Mouse (Mus musculus) WW6 (cell line): ENCODE data around the gene Stat6.
A peak's percentile ranks its signal among the peaks of the same experiment; 100 is the strongest.

Experiments
- DNase-seq: peaks from one replicate; pipeline ENCODE4 v3.0.0-alpha.2; 2013; ENCODE audit warnings: low read depth, low spot score

Gene Stat6

DNA sequence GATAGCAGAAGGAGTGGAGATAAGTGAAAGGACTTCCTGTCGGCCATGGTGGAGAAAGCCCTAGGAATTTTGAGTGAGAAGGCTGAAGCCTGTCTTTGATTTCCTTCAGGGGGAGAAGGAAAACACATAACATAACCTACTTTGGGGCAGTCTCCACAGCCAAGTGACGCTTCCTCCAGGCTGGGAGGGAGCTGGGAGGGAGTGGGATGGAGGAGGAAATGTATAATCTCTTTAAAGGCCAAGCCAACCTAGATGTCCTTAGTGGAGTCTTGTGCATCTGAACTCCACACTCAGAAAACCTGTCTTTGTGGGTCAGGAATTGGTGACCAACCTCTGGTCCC lies 27.8 kb upstream of the Stat6 start:
- DNase-seq: no peak

DNA sequence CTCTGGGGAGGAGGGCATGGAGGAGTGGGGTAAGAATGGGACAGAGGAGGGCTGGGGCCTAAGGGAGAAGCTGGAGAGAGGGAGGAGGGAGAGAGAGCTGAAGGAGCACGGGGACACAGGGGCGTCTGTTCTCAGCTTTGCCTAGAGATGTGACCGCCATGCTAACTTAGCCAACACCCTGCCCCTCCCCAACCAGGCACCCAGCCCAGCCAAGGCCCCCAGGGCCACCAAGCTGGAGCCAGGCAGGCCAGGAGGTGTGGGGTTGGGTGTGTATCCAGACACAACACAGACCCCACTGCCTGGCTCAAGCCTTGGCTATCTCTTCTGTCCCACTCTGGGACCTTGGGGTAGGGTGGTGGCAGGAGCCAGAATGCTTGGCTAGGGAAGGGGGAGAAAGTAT lies 27.2 kb upstream of the Stat6 start:
- no peak for DNase-seq

DNA sequence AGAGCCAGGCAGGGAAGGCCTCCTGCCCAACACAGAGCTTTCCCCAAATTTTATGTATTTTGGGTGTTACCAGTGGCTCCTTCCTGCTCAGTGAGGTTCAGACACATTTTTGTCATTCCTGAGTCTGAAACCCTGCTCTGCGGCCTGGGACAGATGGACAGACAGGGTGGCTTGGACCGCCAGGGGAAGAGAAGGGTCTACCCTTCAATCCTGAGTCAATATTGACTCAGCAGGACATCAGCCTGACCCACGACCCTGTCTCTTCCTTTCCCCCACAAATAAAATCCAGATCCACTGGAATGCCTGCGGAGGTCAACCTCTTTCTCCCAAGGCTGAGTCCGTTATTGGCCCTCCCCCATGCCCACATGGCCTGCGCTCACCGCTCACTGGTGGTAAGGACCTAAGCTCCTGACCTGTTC lies 26.5 kb upstream of the Stat6 start:
- no peak for DNase-seq

DNA sequence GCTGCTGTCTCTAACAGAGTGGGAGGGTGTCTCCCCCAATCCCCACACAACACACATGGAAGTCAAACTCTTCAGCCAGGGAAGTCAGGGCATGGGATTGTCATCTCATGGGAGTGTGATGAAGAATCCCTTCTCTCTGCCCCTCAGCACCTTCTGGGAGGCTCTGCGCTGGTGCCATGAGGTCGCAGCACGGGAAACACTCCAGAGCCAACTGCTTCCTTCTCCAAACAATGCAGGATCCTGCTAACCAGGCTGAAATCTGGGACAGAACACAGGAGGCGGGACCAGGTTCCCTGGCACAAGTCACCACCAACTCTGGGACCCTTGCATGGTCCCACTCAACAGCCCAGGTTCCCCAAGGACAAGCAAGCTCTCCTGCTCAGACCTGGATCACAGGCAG lies 25.5 kb upstream of the Stat6 start:
- no peak for DNase-seq

DNA sequence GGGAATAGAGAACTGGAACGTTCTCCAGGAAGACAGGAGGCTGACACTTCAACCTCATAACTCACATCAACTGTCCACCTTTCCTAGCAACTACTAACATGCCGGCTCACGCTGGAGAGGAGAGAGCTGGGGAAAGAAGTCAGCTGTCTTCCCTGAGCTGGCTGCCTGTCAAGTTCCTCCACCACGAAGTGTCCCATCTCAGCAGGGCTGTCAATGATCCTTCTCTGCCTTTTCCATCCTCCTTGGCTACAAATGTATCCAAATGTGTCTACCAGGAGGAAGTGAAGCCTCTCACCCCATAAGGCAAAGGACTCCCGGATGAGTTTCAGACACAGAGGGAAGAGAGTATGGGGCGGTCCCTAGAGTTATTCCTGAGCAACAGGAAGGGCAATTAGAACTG lies 24.6 kb upstream of the Stat6 start:
- DNase-seq: no peak

DNA sequence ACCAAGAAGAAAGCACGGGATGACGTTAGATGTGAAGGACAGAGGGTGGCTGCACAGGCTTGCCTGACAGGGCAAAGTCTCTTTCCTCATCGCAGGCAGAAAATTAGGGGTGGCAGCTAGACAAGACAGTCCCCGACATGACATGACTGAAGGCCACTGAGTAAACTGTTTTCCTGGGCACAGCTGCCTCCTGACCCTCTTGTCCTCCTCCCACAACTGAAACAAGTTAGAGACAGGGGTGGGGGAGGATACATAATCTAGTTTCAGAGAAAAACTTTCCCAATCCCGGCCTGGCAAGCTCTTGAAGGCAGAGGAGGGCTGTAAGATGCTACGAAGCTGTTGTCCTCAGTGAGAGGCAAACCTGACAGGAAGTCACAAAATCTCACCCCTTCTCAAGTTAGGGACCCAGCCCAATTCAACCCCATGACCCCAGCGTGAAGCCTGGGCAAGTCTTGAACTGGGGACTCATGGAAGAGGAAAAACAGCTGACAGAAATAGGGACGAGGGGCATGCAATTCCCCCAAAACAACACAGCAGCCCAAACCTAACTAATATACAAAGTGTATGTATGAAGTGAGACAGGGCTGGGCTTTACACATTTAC lies 23.6 kb upstream of the Stat6 start:
- no peak for DNase-seq

DNA sequence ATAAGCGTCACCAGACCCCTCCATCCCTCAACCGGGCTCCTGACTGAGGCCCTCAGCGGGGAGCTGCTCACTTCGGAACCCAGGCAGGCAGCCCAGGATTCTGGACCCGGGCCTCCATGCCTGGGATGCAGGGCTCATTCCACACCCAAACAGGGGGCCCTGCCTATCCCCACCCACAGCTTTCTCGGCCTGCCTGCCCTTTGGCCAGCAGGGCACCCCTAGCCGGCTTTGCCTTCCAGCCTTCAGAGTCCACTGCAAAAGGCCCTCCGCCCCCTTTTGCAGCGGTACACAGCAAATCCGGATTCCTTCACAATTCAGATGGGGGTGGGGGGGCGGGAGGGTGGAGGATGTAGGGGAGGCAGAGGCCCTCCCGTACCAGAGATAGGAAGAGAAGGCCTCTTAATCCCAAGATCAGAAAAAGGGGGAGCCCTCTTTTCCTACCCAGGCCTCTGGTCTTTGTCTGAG lies 22.8 kb upstream of the Stat6 start:
- no peak for DNase-seq

DNA sequence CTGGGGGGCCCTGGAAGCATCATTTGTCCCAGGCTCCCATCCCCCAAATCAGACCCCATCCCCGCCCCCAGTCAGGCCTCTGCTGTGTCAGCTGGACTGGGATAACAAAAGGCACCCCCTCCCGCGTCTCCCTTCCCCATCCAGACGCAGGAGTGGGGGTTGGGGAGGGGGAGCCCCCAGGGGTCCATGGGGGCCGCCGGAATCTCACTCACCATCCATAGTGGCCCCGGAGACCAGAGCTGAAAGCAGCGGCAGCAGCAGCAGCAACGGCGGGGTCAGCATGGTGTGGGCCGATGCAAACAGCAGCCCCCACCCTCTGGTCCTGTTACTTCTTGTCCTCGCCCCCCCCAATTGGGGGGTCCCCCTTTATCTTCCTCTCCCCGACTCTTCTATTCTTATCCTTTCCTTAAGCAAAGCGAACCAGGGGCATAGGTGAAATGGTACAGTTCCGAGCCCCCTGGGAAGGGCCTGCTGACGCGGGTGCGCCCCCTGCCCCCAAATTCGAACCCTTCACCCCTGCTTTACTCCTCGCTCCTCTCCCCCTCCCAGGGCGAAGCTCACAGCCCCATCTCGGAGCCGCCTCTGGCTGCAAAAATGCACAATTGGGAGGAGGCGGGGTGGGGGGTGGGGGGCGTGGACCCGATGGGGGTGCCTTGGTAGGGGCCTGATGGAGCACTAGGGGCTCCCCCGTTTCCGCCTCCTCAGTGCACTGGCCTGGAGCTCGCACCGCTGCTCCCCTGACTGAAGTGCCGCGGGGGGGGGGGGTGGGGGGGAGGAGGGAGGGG lies 22.2 kb upstream of the Stat6 start, which contains the start of gene Lrp1:
TSS of gene Lrp1 (minus strand) at position 743 of the 785 bp plus-strand sequence.
- DNase-seq: no peak

DNA sequence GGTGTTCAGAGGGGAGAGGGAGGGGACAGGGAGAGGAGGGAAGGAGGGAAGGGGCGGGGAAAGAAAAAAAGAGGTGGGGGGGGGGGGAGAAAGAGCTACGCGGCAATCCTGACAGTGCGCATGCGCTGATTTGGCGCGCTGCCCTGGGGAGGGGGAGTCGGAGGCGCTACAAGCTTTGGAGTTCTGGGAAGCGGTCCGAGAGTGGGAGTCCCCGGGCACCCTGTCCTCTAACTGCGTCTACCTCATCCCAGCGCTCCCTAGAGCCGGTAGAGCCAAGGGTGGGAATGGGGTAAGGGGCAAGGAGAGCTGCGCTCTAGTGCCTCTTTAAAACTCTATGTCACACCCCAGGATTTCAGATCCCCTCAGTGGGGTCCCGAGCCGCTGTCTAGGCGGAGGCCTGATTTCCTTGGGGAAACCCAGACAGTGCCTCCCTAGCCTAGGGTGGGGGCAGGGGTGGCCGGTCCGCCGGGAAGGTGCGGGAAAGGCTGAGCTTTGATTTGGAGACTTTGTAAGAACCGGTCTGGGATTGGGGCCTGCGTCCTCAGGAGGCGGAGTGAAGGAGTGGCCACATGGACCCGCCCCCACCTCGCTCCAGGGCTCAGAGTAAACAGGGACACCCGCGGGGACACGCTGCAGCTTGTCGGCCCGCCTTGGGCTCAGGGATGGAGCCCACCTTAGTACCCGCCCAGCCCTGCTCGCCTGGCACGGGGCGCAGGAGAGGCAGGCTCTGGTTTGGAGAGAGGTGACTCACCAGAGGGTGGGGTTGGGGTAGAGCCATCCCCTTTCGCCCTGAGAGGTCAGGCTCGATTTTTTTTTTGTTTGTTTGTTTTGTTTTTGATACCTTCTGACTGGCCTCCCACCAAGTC lies 21.4 kb upstream of the Stat6 start:
- DNase-seq: peak; percentile 81

DNA sequence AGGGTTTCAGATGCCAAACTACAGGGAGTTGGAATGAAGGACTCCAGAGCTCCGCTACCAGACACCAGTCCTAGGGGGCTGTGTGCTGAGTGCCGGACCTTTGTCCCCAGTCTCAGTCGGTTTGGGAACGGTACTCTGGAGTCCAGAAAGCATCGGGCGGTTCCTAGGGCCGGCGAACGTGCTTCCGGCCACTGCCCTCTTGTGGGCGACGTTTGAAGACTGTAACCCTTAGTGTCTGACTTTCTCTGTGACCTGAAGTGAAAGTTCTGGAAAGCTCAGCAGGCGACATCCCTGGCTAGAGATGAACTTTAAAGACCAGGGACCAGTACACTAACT lies 20.8 kb upstream of the Stat6 start:
- DNase-seq: no peak

DNA sequence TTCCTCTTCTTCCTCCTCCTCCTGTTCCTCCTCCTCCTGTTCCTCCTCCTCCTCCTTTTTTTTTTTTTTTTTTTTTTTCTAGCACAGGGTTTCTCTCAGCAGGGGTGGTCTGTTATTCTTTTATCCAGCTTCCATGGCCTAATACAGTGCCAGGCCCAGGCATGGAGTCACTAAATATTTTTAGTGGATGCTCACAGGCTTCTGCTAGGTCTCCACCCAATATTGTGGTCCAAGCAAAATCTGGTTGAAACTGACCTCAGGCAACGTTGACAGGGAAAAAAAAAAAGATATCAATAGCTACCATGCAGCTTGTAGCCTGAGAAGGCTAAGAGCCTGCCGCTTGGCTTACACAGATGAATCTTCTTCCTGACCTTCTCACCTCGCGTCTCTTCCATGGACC lies 20.1 kb upstream of the Stat6 start:
- no peak for DNase-seq

DNA sequence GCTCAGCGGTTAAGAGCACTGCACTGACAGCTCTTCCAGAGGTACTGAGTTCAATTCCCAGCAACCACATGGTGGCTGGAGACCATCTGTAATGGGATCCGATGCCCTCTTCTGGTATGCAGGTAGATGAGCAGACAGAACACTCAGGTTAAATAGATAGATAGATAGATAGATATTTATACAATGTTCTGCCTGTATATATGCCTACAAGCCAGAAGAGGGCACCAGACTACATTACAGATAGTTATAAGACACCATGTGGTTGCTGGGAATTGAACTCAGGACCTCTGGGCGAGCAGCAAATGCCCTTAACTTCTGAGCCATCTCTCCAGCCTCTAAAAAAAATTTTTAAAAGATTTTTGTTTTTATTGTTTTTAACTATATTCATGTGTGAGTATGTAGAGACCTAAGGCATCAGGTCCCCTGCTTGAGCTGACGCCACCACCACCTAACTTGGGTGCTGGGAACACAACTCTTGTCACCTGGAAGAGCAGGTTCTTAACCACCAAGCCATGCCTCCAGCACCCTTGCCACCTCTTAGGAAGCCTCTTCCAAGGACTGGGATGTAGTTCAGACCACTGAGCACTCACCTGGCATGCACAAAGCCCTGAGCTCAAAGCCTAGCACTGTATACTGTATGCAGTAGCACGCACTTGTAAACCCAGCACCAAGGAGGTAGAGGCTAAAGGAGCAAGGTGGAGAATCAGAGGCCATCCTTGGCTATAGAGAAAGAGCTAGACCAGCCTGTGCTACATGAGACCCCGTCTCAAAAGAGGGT lies 19.2 kb upstream of the Stat6 start:
- no peak for DNase-seq

DNA sequence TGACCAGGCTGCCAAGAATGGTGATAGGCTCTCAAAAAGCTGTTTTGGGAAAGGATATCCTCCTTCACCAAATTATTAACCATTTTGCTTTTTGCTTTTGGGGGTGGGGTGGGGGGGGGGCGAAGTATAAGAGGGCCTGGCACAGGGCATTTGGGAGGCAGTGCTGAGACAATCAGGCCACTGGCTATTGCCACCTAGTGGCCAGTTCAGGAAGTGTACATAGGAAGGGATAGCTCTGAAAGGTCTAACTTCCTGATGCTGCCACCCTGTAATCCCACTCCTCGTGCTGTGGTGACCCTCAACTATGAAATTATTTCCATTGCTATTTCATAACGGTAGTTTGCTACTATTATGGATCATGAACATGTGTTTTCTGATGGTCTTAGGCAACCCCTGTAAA lies 16.4 kb upstream of the Stat6 start:
- no peak for DNase-seq

DNA sequence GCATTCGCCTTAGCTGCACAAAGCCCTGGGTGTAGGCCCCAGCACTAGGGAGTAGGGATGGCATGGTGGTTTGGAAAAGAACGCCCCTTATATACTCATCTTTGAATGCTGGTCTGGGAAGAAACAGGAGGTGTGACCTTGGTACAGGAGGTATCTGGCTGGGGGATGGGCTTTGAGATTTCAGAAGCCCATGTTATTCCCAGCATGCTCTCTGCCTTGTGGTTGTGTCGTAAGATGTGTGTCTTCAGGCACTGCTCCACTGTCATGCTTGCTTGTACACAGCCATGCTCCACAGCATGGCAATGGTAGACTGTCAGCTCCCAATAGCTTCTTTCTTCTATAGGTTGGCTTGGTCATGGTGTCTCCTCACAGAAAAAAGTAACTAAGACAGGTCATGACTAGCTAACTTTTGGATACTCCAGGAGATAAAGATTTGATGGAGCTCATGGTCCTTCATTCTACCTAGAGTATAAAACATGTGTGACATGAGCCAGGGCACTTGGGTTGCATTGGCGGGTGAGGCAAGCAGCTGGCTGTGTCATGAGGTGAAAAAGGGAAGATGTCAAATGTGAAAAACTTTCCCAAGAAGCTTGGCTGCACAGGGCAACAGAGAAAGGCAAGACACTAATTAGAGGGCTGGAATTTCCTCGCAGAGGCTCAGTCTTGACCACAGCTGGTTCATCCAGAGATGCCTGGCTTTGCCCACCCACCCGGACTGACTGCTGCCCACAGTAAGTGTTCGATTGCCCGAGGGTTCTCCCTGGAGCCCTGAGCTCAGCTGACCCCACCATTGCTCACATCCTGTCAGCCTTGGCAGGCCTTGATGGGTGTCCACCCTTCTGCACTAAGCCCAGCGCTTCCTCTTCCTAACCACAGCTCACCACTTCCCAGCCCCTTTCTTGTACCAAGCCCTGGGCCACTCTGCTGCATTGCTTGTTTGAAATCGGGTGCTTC lies 11.2 kb upstream of the Stat6 start:
- DNase-seq: no peak

DNA sequence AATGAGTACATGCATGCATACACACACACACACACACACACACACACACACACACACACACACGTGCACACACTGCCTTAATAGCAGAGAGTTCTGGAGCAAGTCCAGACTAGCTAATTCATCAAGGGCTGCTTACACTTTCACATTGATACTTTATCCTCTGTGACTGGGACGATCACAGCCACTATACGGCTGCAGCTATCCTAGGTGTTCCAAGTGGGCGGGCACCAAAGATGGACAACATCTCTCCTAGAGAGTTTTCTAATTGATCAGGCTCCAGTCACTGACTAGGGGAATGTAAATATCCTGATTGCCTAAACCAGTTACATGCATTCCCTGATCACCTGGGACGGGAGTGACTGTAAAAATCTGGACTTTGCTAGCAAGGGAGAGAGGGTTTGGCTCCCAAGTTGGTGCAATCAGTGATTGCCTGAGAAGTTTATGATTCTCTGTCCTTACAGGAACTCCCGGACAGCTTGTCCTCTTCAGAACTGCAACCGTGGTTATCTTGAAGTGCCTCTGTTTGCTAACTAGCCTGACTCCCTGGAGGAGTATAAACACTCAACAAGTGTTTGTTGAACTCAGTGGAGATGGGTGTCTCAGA lies 10.0 kb upstream of the Stat6 start:
- no peak for DNase-seq

DNA sequence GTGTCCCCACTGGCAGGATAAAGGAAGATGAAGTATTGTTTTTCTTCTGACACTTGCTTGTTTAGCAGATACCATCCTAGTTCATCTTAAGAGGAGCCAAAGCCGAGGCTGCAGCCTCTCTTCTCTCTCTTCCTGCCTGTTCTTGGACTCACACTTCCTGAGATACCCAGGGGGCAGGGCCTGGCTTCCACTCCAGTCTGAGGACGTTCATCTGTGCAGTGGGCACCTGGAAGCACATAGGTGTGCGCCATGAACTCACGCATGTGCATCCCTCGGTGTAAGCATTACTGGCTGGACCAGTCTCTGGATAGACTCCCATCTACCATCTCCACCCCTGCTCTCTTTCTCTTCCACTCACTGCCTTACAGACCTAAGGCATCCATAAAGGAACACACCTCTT lies 2.4 kb upstream of the Stat6 start:
- DNase-seq: no peak

DNA sequence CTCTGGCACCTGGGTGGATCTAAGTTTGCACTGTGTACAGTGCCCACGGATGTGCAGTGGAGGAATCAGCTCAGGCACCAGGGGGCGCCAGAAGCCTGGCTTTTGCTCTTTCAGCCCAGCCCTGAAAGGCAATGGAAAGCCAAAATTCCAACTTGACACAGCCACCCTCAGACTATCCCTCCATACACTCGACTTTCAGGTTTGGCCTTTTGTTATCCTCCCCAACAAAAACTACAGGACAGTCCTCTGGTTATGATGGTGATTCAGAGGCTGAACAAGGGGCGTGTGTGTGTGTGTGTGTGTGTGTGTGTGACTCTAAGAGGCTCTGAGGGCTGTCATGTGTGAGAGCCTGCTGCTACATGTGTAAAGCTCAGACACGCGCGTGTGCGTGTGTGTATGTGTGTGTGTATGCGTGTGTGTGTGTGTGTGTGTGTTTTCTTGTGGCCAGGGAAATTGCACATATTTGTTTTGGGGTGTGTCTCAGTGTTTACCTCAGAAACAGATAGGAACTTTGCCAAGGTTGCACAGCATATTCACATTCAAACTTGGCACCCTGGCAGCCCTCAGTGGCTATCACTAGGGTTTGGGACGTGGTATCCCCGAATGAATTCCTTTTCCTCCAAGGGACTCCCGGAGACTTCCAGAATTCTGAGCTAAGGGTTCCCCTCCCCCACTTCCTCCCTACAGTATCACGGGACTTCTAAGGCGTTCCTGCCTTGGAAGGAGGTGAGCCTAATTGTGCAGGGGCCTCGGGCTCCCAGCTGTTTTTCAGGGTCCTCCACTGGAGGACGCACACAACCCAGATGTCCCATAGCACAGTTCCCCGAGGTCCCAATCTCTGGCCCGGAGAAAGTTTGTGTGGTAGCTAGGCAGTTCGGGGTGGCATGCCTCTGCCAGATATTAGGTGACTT lies 670 bp upstream of the Stat6 start:
- no peak for DNase-seq

DNA sequence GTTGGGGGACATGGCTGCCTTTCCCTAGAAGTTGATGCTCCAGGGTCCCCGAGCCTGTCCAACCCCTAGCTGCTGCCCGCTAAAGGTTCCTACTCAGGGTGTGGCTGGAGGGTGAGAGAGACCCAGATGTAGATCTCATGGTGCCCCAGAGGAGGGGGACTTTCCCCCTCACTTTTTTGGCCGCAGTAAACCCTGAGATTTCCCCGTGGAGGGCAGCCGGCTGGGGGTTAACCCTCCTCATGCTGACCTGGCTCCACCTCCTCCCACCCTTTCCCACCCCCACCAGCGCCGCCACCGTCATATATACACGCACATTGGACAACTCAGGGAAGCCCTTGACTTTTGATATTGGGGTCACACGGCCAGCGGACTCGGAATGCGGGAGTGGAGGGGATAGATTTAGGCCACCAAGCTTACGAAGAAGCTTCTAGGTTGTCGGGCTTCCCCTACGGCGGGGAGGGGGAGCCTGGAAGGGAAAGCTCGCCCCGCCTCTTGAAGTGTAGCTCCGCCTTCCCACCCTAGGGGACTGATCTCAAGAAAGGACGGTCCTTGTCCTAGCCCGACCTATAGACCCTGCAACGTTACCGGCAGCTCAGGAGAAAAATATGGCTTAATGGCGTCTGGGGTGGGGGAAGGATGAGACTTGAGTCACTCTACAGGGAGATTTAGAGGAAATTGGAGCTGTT lies 910 bp downstream of the Stat6 start:
- DNase-seq: no peak

DNA sequence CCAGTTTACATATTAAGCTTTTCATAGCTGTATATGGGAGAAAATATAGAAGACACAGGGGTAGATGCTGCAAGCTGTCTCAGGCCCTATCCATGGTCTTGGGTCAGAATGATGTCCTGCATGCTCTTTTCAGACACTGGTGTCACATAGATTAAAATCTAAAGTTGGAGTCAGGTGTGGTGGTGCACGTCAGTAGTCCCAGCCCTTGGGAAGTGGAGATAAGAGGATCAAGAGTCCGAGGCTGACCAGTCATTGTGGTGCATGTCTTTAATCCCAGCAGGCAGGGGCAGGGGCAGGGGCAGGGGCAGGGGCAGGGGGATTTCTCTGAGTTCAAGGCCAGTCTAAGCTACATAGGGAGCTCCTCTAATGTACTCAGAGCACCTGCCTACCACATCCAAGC lies 3.0 kb downstream of the Stat6 start:
- DNase-seq: no peak
